Mouse (Mus musculus): Measurements from ENCODE around the gene Cracr2b. TPM values are rescaled to one million over a fixed set of nuclear protein-coding genes. Genes with fewer than 3 reads are reported as not detected.

Cracr2b gene
- polyA plus RNA-seq, 1 experiment from 2014 or later, result 8.5 TPM

GRCm38 (mm10) chr7:141510681-141511191 is 49.8 kb downstream of the Cracr2b start:
- no peaks in the 10 kb centered on the region for H3K27me3 ChIP-seq
- H3K36me3 ChIP-seq, result peaks cover 11% of the 10 kb centered on the region; the same call in 1 of the 2 replicates
- H3K9ac ChIP-seq (replicated peaks), result no peak overlapping the region
- no peak overlapping the region for H3K4me3 ChIP-seq
- no peak overlapping the region for H3K4me2 ChIP-seq (replicated peaks)
- no peaks in the 10 kb centered on the region for H3K4me1 ChIP-seq
- 71% methylated on average over 8 of the region's 8 CpGs for WGBS
- H3K9me3 ChIP-seq, result no peaks in the 10 kb centered on the region
- no peak overlapping the region for H3K27ac ChIP-seq (replicated peaks)
- ATAC-seq (replicated peaks), result no peak

Other genes starting within 250 kb of the Cracr2b start
- gene Lmntd2, start 247.0 kb upstream of the Cracr2b start, polyA plus RNA-seq (2015; fragmentation: Nextera tagmentation; extraction: Ambion mirVana), result 0.75 and 1.4 TPM in 2 replicates
- 24.6 and 26.9 TPM in 2 replicates for gene Rassf7, start 245.2 kb upstream of the Cracr2b start, polyA plus RNA-seq (2015; fragmentation: Nextera tagmentation; extraction: Ambion mirVana)
- gene Phrf1, start 232.3 kb upstream of the Cracr2b start, polyA plus RNA-seq (2015; fragmentation: Nextera tagmentation; extraction: Ambion mirVana), result 80.2 and 81.8 TPM in 2 replicates
- gene Irf7, start 194.6 kb upstream of the Cracr2b start, polyA plus RNA-seq (2015; fragmentation: Nextera tagmentation; extraction: Ambion mirVana), result 1.1 and 2.3 TPM in 2 replicates
- not detected in 2 replicates for gene Cdhr5, start 184.3 kb upstream of the Cracr2b start, polyA plus RNA-seq (2015; fragmentation: Nextera tagmentation; extraction: Ambion mirVana)
- gene Sct, start 182.0 kb upstream of the Cracr2b start, polyA plus RNA-seq (2015; fragmentation: Nextera tagmentation; extraction: Ambion mirVana), result 1.4 TPM in 2 replicates
- gene Drd4, start 169.1 kb upstream of the Cracr2b start, polyA plus RNA-seq (2015; fragmentation: Nextera tagmentation; extraction: Ambion mirVana), result 0.64 and 0.78 TPM in 2 replicates
- gene Deaf1, start 133.4 kb upstream of the Cracr2b start, polyA plus RNA-seq (2015; fragmentation: Nextera tagmentation; extraction: Ambion mirVana), result 140 and 142 TPM in 2 replicates
- 64.1 and 64.3 TPM in 2 replicates for gene Tmem80, start 133.4 kb upstream of the Cracr2b start, polyA plus RNA-seq (2015; fragmentation: Nextera tagmentation; extraction: Ambion mirVana)
- gene Eps8l2, start 122.2 kb upstream of the Cracr2b start, polyA plus RNA-seq (2015; fragmentation: Nextera tagmentation; extraction: Ambion mirVana), result 0.37 and 0.57 TPM in 2 replicates
- gene Taldo1, start 68.9 kb upstream of the Cracr2b start, polyA plus RNA-seq (2015; fragmentation: Nextera tagmentation; extraction: Ambion mirVana), result 375 and 378 TPM in 2 replicates
- gene Gatd1, start 47.0 kb upstream of the Cracr2b start, polyA plus RNA-seq (2015; fragmentation: Nextera tagmentation; extraction: Ambion mirVana), result 62.2 and 64.2 TPM in 2 replicates
- 47.0 and 50.4 TPM in 2 replicates for gene Cend1, start 31.6 kb upstream of the Cracr2b start, polyA plus RNA-seq (2015; fragmentation: Nextera tagmentation; extraction: Ambion mirVana)
- gene Slc25a22, start 23.2 kb upstream of the Cracr2b start, polyA plus RNA-seq (2015; fragmentation: Nextera tagmentation; extraction: Ambion mirVana), result 83.1 and 86.3 TPM in 2 replicates
- 7.8 and 9.5 TPM in 2 replicates for gene Pidd1, start 17.1 kb upstream of the Cracr2b start, polyA plus RNA-seq (2015; fragmentation: Nextera tagmentation; extraction: Ambion mirVana)
- gene Rplp2, start 13.7 kb upstream of the Cracr2b start, polyA plus RNA-seq (2015; fragmentation: Nextera tagmentation; extraction: Ambion mirVana), result 820 and 834 TPM in 2 replicates
- 21.5 and 22.0 TPM in 2 replicates for gene Pnpla2, start 5.9 kb upstream of the Cracr2b start, polyA plus RNA-seq (2015; fragmentation: Nextera tagmentation; extraction: Ambion mirVana)
- 15.9 and 18.6 TPM in 2 replicates for gene Cd151, start 6.3 kb downstream of the Cracr2b start, polyA plus RNA-seq (2015; fragmentation: Nextera tagmentation; extraction: Ambion mirVana)
- gene Polr2l, start 14.0 kb downstream of the Cracr2b start, polyA plus RNA-seq (2015; fragmentation: Nextera tagmentation; extraction: Ambion mirVana), result 68.3 and 73.2 TPM in 2 replicates
- 25.6 and 27.3 TPM in 2 replicates for gene Tspan4, start 14.1 kb downstream of the Cracr2b start, polyA plus RNA-seq (2015; fragmentation: Nextera tagmentation; extraction: Ambion mirVana)
- 32.2 and 33.7 TPM in 2 replicates for gene Chid1, start 78.8 kb downstream of the Cracr2b start, polyA plus RNA-seq (2015; fragmentation: Nextera tagmentation; extraction: Ambion mirVana)
- 106 and 110 TPM in 2 replicates for gene Ap2a2, start 101.1 kb downstream of the Cracr2b start, polyA plus RNA-seq (2015; fragmentation: Nextera tagmentation; extraction: Ambion mirVana)
- 0.25 and 0.28 TPM in 2 replicates for gene Muc6, start 194.2 kb downstream of the Cracr2b start, polyA plus RNA-seq (2015; fragmentation: Nextera tagmentation; extraction: Ambion mirVana)
- gene Muc2, start 229.2 kb downstream of the Cracr2b start, polyA plus RNA-seq (2015; fragmentation: Nextera tagmentation; extraction: Ambion mirVana), result 0.06 and 0.15 TPM in 2 replicates